Mouse (Mus musculus) liver, postnatal 0 days (tissue): ENCODE results near the gene Nudt2. TPM values are rescaled to one million over a fixed set of nuclear protein-coding genes. Genes with fewer than 3 reads are reported as not detected.

Experiments
- ATAC-seq: fragments of 200-750 bp; cut with Nextera tagmentation; 2 replicates; pipeline ENCODE4 v1.8.0; 2017; ENCODE audit warnings: mild to moderate bottlenecking, moderate library complexity
- DNase-seq: peaks from one replicate; pipeline ENCODE4 v3.0.0-alpha.2; 2016
- H3K27ac ChIP-seq: fragments of 300-500 bp; sonication (generic); 2 replicates; pipeline ENCODE4 v1.5.1; 2014; ENCODE audit warnings: antibody characterized with exemption, moderate library complexity, mild to moderate bottlenecking, low read depth
- H3K27me3 ChIP-seq: fragments of 300-500 bp; sonication (generic); 2 replicates; pipeline ENCODE4 v1.6.1; 2014; ENCODE audit warnings: low read length, control low read depth, mixed read lengths; ENCODE audit not compliant: insufficient read depth
- H3K36me3 ChIP-seq: fragments of 300-500 bp; sonication (generic); replicated peaks from 2 replicates; pipeline ENCODE4 v1.6.1; 2014; ENCODE audit warnings: mild to moderate bottlenecking, control low read depth, low read length, moderate library complexity, mixed read lengths; ENCODE audit not compliant: insufficient read depth
- H3K4me1 ChIP-seq: fragments of 300-500 bp; sonication (generic); 2 replicates; pipeline ENCODE4 v1.6.1; 2014; ENCODE audit warnings: antibody characterized with exemption, mild to moderate bottlenecking, control low read depth; ENCODE audit not compliant: insufficient read depth
- H3K4me2 ChIP-seq: fragments of 300-500 bp; sonication (generic); 2 replicates; pipeline ENCODE4 v1.6.1; 2014; ENCODE audit warnings: low read depth, mild to moderate bottlenecking, low read length, moderate library complexity, mixed read lengths
- H3K4me3 ChIP-seq: fragments of 300-500 bp; sonication (generic); 2 replicates; pipeline ENCODE4 v1.5.1; 2014; ENCODE audit warnings: low read depth, low read length
- H3K9ac ChIP-seq: fragments of 300-500 bp; sonication (generic); replicated peaks from 2 replicates; pipeline ENCODE4 v1.6.1; 2014; ENCODE audit warnings: mild to moderate bottlenecking, moderate library complexity
- H3K9me3 ChIP-seq: fragments of 300-500 bp; sonication (generic); 2 replicates; pipeline ENCODE4 v1.6.1; 2016; ENCODE audit warnings: mild to moderate bottlenecking, control low read depth, low read length, mixed read lengths
- CTCF ChIP-seq: sonication (generic); IDR thresholded peaks from 2 replicates; pipeline ENCODE4 v1.5.1; 2016; ENCODE audit warnings: antibody characterized with exemption, low read depth
- EP300 ChIP-seq: IDR thresholded peaks from 2 replicates; pipeline ENCODE4 v1.6.1; 2016; ENCODE audit warnings: antibody characterized with exemption, low read depth, mild to moderate bottlenecking
- WGBS: fragments of 180-500 bp; shearing (Covaris S2); extraction: QIAGEN DNeasy Blood & Tissue Kit; methylation state at CpG from one replicate; pipeline ENCODE4 v1.1.7; 2014; ENCODE audit not compliant: insufficient replicate concordance; 5-methylcytosine and 5-hydroxymethylcytosine counted together
- polyA plus RNA-seq: library from polyadenylated mRNA; unstranded; fragments of >200 nt; fragmentation: Nextera tagmentation; extraction: Ambion mirVana; gene quantifications from 2 replicates; pipeline ENCODE4 v1.2.1, GENCODE M21; 2015

Nudt2 gene
- polyA plus RNA-seq, 1 experiment from 2014 or later, result 13.6 TPM

GRCm38 (mm10) chr4:41497995-41498845 lies 33.3 kb downstream of the Nudt2 start:
- no peak for TF ChIP-seq CTCF
- no peak for TF ChIP-seq EP300
- H3K4me3 ChIP-seq, result peak overlapping the region; percentile 22
- peak; percentile 54 for DNase-seq
- no peaks in the 10 kb centered on the region for H3K36me3 ChIP-seq
- 8% methylated on average over 71 of the region's 72 CpGs for WGBS
- H3K9ac ChIP-seq, result no peak overlapping the region
- peaks cover 56% of the 10 kb centered on the region for H3K27me3 ChIP-seq
- ATAC-seq, result peak; percentile 29
- no peaks in the 10 kb centered on the region for H3K9me3 ChIP-seq
- H3K4me2 ChIP-seq, result peak overlapping the region; percentile 42
- peaks cover 36% of the 10 kb centered on the region for H3K4me1 ChIP-seq
- no peak overlapping the region for H3K27ac ChIP-seq

- DNase-seq, result no peak
- Histone ChIP-seq H3K36me3 (no peaks in the 10 kb centered on the region), H3K4me3 (no peak overlapping the region), H3K27ac (no peak overlapping the region), H3K27me3 (peaks cover 56% of the 10 kb centered on the region), H3K9ac (no peak overlapping the region), H3K9me3 (no peaks in the 10 kb centered on the region), H3K4me1 (peaks cover 33% of the 10 kb centered on the region), H3K4me2 (no peak overlapping the region; the same call in 1 of the 2 replicates)
- no peak for TF ChIP-seq EP300
- TF ChIP-seq CTCF, result no peak
- ATAC-seq, result no peak
- WGBS, result 11% methylated on average over 43 of the region's 43 CpGs
These were observed 34.0 kb downstream of the Nudt2 start for GRCm38 (mm10) chr4:41498921-41499391.

- Histone ChIP-seq H3K36me3 (no peaks in the 10 kb centered on the region), H3K4me2 (no peak overlapping the region), H3K4me1 (peaks cover 33% of the 10 kb centered on the region), H3K4me3 (no peak overlapping the region), H3K9me3 (no peaks in the 10 kb centered on the region), H3K9ac (no peak overlapping the region), H3K27ac (no peak overlapping the region), H3K27me3 (peaks cover 56% of the 10 kb centered on the region)
- 63% methylated on average over 8 of the region's 8 CpGs for WGBS
- no peak for DNase-seq
- no peak for TF ChIP-seq EP300
- TF ChIP-seq CTCF, result no peak
- ATAC-seq, result no peak
These were observed 34.7 kb downstream of the Nudt2 start for GRCm38 (mm10) chr4:41499619-41500018.

- ATAC-seq, result no peak
- H3K4me1 ChIP-seq, result peaks cover 33% of the 10 kb centered on the region
- DNase-seq, result no peak
- TF ChIP-seq EP300 (no peak), CTCF (no peak)
- no peaks in the 10 kb centered on the region for H3K36me3 ChIP-seq
- no peak overlapping the region for H3K4me3 ChIP-seq
- no peak overlapping the region for H3K27ac ChIP-seq
- no peak overlapping the region for H3K4me2 ChIP-seq
- peaks cover 56% of the 10 kb centered on the region for H3K27me3 ChIP-seq
- WGBS, result 70% methylated on average over 4 of the region's 4 CpGs
- H3K9me3 ChIP-seq, result no peaks in the 10 kb centered on the region
- H3K9ac ChIP-seq, result no peak overlapping the region
These were observed 35.8 kb downstream of the Nudt2 start for GRCm38 (mm10) chr4:41500787-41501186.

- TF ChIP-seq EP300 (no peak), CTCF (no peak)
- H3K36me3 ChIP-seq, result no peaks in the 10 kb centered on the region
These were observed 37.4 kb downstream of the Nudt2 start for GRCm38 (mm10) chr4:41502171-41502940.

GRCm38 (mm10) chr4:41502986-41503412 lies 38.0 kb downstream of the Nudt2 start, which contains the start of gene AI464131:
TSS of gene AI464131 (minus strand) at chr4:41503076.
- TF ChIP-seq CTCF (no peak), EP300 (no peak)
- H3K9me3 ChIP-seq, result no peaks in the 10 kb centered on the region
- peak within 1 kb of the TSS; percentile 50 for H3K9ac ChIP-seq
- DNase-seq (peak; percentile 96), ATAC-seq (peak; percentile 94)
- peak within 1 kb of the TSS; percentile 80 for H3K4me2 ChIP-seq
- 4% methylated on average over 18 of the region's 18 CpGs for WGBS
- peaks cover 42% of the 10 kb centered on the region for H3K4me1 ChIP-seq
- no peaks in the 10 kb centered on the region for H3K36me3 ChIP-seq
- H3K27ac ChIP-seq, result no peak within 1 kb of the TSS
- H3K4me3 ChIP-seq, result peak within 1 kb of the TSS; percentile 50
- H3K27me3 ChIP-seq, result peaks cover 54% of the 10 kb centered on the region

More at GRCm38 (mm10) chr4:41502171-41502940, 37.4 kb downstream of the Nudt2 start:
- peak; percentile 20 for ATAC-seq
- no peak for DNase-seq
- H3K27ac ChIP-seq, result no peak overlapping the region
- peak overlapping the region; percentile 50 for H3K4me3 ChIP-seq
- peaks cover 47% of the 10 kb centered on the region for H3K4me1 ChIP-seq
- peak overlapping the region; percentile 80 for H3K4me2 ChIP-seq
- 19% methylated on average over 20 of the region's 20 CpGs for WGBS
- peaks cover 54% of the 10 kb centered on the region for H3K27me3 ChIP-seq
- H3K9ac ChIP-seq, result peak overlapping the region; percentile 50
- H3K9me3 ChIP-seq, result no peaks in the 10 kb centered on the region
